Mouse (Mus musculus) cortical plate, adult 2 months (tissue): ENCODE measurements around the gene Flnb.

Experiments used
- CTCF ChIP-seq: fragments of 200-500 bp; IDR thresholded peaks from 2 replicates; pipeline ENCODE4 v1.5.1; 2011; ENCODE audit warnings: mild to moderate bottlenecking, control low read depth, low read length; ENCODE audit not compliant: insufficient read depth; ENCODE audit errors: extremely low read depth
- POLR2A ChIP-seq: fragments of 200-500 bp; IDR thresholded peaks from 2 replicates; pipeline ENCODE4 v1.6.1; 2011; ENCODE audit warnings: mild to moderate bottlenecking, low read length, control low read depth; ENCODE audit not compliant: insufficient read depth; ENCODE audit errors: extremely low read depth

DNA sequence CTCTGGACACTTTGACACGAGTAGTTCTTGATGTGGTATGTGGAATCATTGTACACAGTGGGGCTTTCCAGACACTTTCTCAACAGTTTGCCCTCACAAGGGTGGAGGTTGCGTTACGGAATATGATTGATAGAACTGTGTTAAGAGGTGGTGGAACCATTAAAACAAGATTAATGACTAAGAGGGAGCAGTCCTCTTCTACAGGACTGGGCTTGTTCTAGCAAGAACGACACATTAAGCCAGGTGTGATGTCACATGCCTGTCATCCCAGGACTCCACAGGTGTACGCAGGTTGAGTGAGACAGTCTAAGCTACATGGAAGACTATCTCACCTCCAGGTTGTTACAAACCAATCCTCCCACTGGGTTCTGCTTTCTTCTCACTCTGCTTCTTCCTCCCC is 181.7 kb downstream of the Flnb start:
- TF ChIP-seq CTCF (no peak), POLR2A (no peak)
